Mouse (Mus musculus) limb, embryonic 14.5 days (tissue): ENCODE data around the gene Otub1. TPM values are rescaled to one million over a fixed set of nuclear protein-coding genes. Genes with fewer than 3 reads are reported as not detected.

Experiments
- ATAC-seq: fragments of 200-750 bp; cut with Nextera tagmentation; 2 replicates; pipeline ENCODE4 v1.8.0; 2017; ENCODE audit warnings: low read depth, moderate number of reproducible peaks, moderate TSS enrichment; ENCODE audit not compliant: low FRiP score
- DNase-seq: peaks from one replicate; pipeline ENCODE4 v3.0.0-alpha.2; 2015; ENCODE audit warnings: low spot score
- H3K27ac ChIP-seq: fragments of 300-500 bp; sonication (generic); replicated peaks from 2 replicates; pipeline ENCODE4 v1.5.1; 2014; ENCODE audit warnings: low read depth, mild to moderate bottlenecking, low read length, moderate library complexity, mixed read lengths
- H3K27me3 ChIP-seq: fragments of 300-500 bp; sonication (generic); 2 replicates; pipeline ENCODE4 v1.6.1; 2014; ENCODE audit warnings: low read length, mixed read lengths; ENCODE audit not compliant: control insufficient read depth, insufficient read depth
- H3K36me3 ChIP-seq: fragments of 300-500 bp; sonication (generic); 2 replicates; pipeline ENCODE4 v1.6.1; 2014; ENCODE audit warnings: mild to moderate bottlenecking, low read length, moderate library complexity, mixed read lengths; ENCODE audit not compliant: control insufficient read depth, insufficient read depth
- H3K4me1 ChIP-seq: fragments of 300-500 bp; sonication (generic); 2 replicates; pipeline ENCODE4 v1.6.1; 2014; ENCODE audit warnings: antibody characterized with exemption, low read length, mixed read lengths; ENCODE audit not compliant: control insufficient read depth, insufficient read depth
- H3K4me2 ChIP-seq: fragments of 300-500 bp; sonication (generic); replicated peaks from 2 replicates; pipeline ENCODE4 v1.6.1; 2014; ENCODE audit warnings: low read depth, mild to moderate bottlenecking, low read length, moderate library complexity; ENCODE audit not compliant: severe bottlenecking
- H3K4me3 ChIP-seq: fragments of 300-500 bp; sonication (generic); replicated peaks from 2 replicates; pipeline ENCODE4 v1.5.1; 2014; ENCODE audit warnings: low read length
- H3K9ac ChIP-seq: fragments of 300-500 bp; sonication (generic); 2 replicates; pipeline ENCODE4 v1.6.1; 2014; ENCODE audit warnings: mild to moderate bottlenecking, low read depth, low read length, moderate library complexity; ENCODE audit not compliant: severe bottlenecking
- H3K9me3 ChIP-seq: fragments of 300-500 bp; sonication (generic); 2 replicates; pipeline ENCODE4 v1.6.1; 2016; ENCODE audit warnings: low read length; ENCODE audit not compliant: control insufficient read depth
- POLR2A ChIP-seq: fragments of 200-500 bp; IDR thresholded peaks from 2 replicates; pipeline ENCODE4 v1.8.0; 2012; ENCODE audit warnings: inconsistent platforms, mild to moderate bottlenecking, moderate library complexity, borderline replicate concordance; ENCODE audit not compliant: insufficient read depth, insufficient read length; ENCODE audit errors: extremely low read depth
- WGBS: fragments of 180-500 bp; shearing (Covaris S2); extraction: QIAGEN DNeasy Blood & Tissue Kit; methylation state at CpG from one replicate; pipeline ENCODE4 v1.1.7; 2014; 5-methylcytosine and 5-hydroxymethylcytosine counted together
- polyA plus RNA-seq, 2 experiments: library from polyadenylated mRNA; depleted of rRNA in 1 of 2; stranded (reverse) in 1 of 2; unstranded in 1 of 2; fragments of >200 nt; fragmentation: Nextera tagmentation in 1 of 2; extraction: Ambion mirVana in 1 of 2; gene quantifications; 2 replicates each; pipeline versions ENCODE4 v1.2.1 to v1.2.3; 2012 to 2014

Otub1 gene
- polyA plus RNA-seq, 2 experiments = 157 to 203 TPM

- peaks cover 43% of the 10 kb centered on the region for H3K4me1 ChIP-seq
- WGBS = 74% methylated on average over 3 of the region's 3 CpGs
- H3K36me3 ChIP-seq = no peaks in the 10 kb centered on the region
- H3K4me2 ChIP-seq = no peak overlapping the region
- DNase-seq (no peak), ATAC-seq (no peak)
- peaks cover 4% of the 10 kb centered on the region; the same call in 1 of the 2 replicates for H3K27me3 ChIP-seq
- H3K9me3 ChIP-seq = no peaks in the 10 kb centered on the region
- no peak overlapping the region for H3K9ac ChIP-seq
- no peak overlapping the region for H3K4me3 ChIP-seq
- no peak for TF ChIP-seq POLR2A
- no peak overlapping the region for H3K27ac ChIP-seq
Observed at GRCm38 (mm10) chr19:7161064-7161463, 45.1 kb downstream of the Otub1 start.

- Histone ChIP-seq H3K4me2 (no peak overlapping the region), H3K9ac (peak overlapping the region; percentile 22; the same call in 1 of the 2 replicates), H3K36me3 (no peaks in the 10 kb centered on the region), H3K4me1 (peaks cover 42% of the 10 kb centered on the region), H3K27me3 (peaks cover 3% of the 10 kb centered on the region; the same call in 1 of the 2 replicates), H3K9me3 (no peaks in the 10 kb centered on the region), H3K4me3 (no peak overlapping the region), H3K27ac (no peak overlapping the region)
- ATAC-seq = no peak
- TF ChIP-seq POLR2A = no peak
- 10% methylated on average over 14 of the region's 14 CpGs for WGBS
- DNase-seq = peak; percentile 59
Observed at GRCm38 (mm10) chr19:7160151-7160906, 45.8 kb downstream of the Otub1 start.

GRCm38 (mm10) chr19:7157734-7158133 lies 48.4 kb downstream of the Otub1 start:
- no peak overlapping the region for H3K4me2 ChIP-seq
- no peak overlapping the region for H3K4me3 ChIP-seq
- ATAC-seq (no peak), DNase-seq (no peak)
- no peak overlapping the region for H3K27ac ChIP-seq
- peaks cover 36% of the 10 kb centered on the region for H3K4me1 ChIP-seq
- 52% methylated on average over 14 of the region's 14 CpGs for WGBS
- H3K9ac ChIP-seq = no peak overlapping the region
- TF ChIP-seq POLR2A = no peak
- H3K9me3 ChIP-seq = no peaks in the 10 kb centered on the region
- no peaks in the 10 kb centered on the region for H3K36me3 ChIP-seq
- H3K27me3 ChIP-seq = peaks cover 3% of the 10 kb centered on the region; the same call in 1 of the 2 replicates

GRCm38 (mm10) chr19:7155196-7155595 lies 50.9 kb downstream of the Otub1 start:
- H3K27ac ChIP-seq = 0 out of 2 replicates have a peak overlapping the region, but pooled peaks have one; percentile 13
- no peak overlapping the region for H3K4me2 ChIP-seq
- peaks cover 3% of the 10 kb centered on the region; the same call in 1 of the 2 replicates for H3K27me3 ChIP-seq
- 66% methylated on average over 5 of the region's 6 CpGs for WGBS
- no peak for TF ChIP-seq POLR2A
- H3K9me3 ChIP-seq = no peaks in the 10 kb centered on the region
- H3K4me3 ChIP-seq = no peak overlapping the region
- H3K36me3 ChIP-seq = no peaks in the 10 kb centered on the region
- DNase-seq (peak; percentile 41), ATAC-seq (peak; percentile 69)
- peaks cover 29% of the 10 kb centered on the region for H3K4me1 ChIP-seq
- no peak overlapping the region for H3K9ac ChIP-seq

- peak; percentile 62; the same call in 1 of the 2 replicates for ATAC-seq
- no peaks in the 10 kb centered on the region for H3K9me3 ChIP-seq
Observed at GRCm38 (mm10) chr19:7153232-7153631, 52.9 kb downstream of the Otub1 start.

More at GRCm38 (mm10) chr19:7153232-7153631, 52.9 kb downstream of the Otub1 start:
- H3K4me2 ChIP-seq = no peak overlapping the region
- 34% methylated on average over 7 of the region's 7 CpGs for WGBS
- no peak for TF ChIP-seq POLR2A
- H3K36me3 ChIP-seq = no peaks in the 10 kb centered on the region
- no peaks in the 10 kb centered on the region; the same call in 1 of the 2 replicates for H3K27me3 ChIP-seq
- H3K4me1 ChIP-seq = peaks cover 36% of the 10 kb centered on the region
- H3K4me3 ChIP-seq = no peak overlapping the region
- H3K9ac ChIP-seq = no peak overlapping the region
- DNase-seq = peak; percentile 64
- H3K27ac ChIP-seq = no peak overlapping the region
